Mouse (Mus musculus) heart, embryonic 11.5 days (tissue): Measurements from ENCODE around the gene Med13l. TPM values are rescaled to one million over a fixed set of nuclear protein-coding genes. Genes with fewer than 3 reads are reported as not detected.

Source experiments
- ATAC-seq: fragments of 200-750 bp; cut with Nextera tagmentation; replicated peaks from 2 replicates; pipeline ENCODE4 v1.8.0; 2017; ENCODE audit warnings: moderate library complexity; ENCODE audit not compliant: insufficient number of reproducible peaks, low FRiP score, low TSS enrichment
- H3K27ac ChIP-seq: fragments of 300-500 bp; sonication (generic); 2 replicates; pipeline ENCODE4 v1.5.1; 2014; ENCODE audit warnings: mild to moderate bottlenecking, low read depth, low read length
- H3K27me3 ChIP-seq: fragments of 300-500 bp; sonication (generic); 2 replicates; pipeline ENCODE4 v1.6.1; 2014; ENCODE audit warnings: mild to moderate bottlenecking, low read length, mixed read lengths; ENCODE audit not compliant: control insufficient read depth, insufficient read depth
- H3K36me3 ChIP-seq: fragments of 300-500 bp; sonication (generic); 2 replicates; pipeline ENCODE4 v1.6.1; 2014; ENCODE audit warnings: mild to moderate bottlenecking, low read length, moderate library complexity, mixed read lengths; ENCODE audit not compliant: control insufficient read depth, insufficient read depth
- H3K4me1 ChIP-seq: fragments of 300-500 bp; sonication (generic); 2 replicates; pipeline ENCODE4 v1.6.1; 2014; ENCODE audit warnings: low read length; ENCODE audit not compliant: control insufficient read depth, insufficient read depth
- H3K4me2 ChIP-seq: fragments of 300-500 bp; sonication (generic); 2 replicates; pipeline ENCODE4 v1.6.1; 2014; ENCODE audit warnings: mild to moderate bottlenecking, moderate library complexity
- H3K4me3 ChIP-seq: fragments of 300-500 bp; sonication (generic); 2 replicates; pipeline ENCODE4 v1.5.1; 2014; ENCODE audit warnings: low read depth, low read length
- H3K9ac ChIP-seq: fragments of 300-500 bp; sonication (generic); 2 replicates; pipeline ENCODE4 v1.6.1; 2014; ENCODE audit warnings: mild to moderate bottlenecking, low read depth, low read length, moderate library complexity
- H3K9me3 ChIP-seq: fragments of 300-500 bp; sonication (generic); replicated peaks from 2 replicates; pipeline ENCODE4 v1.6.1; 2016; ENCODE audit warnings: low read length; ENCODE audit not compliant: control insufficient read depth
- WGBS: fragments of 180-500 bp; shearing (Covaris S2); extraction: QIAGEN DNeasy Blood & Tissue Kit; methylation state at CpG from one replicate; pipeline ENCODE4 v1.1.7; 2014; ENCODE audit not compliant: insufficient replicate concordance; 5-methylcytosine and 5-hydroxymethylcytosine counted together
- polyA plus RNA-seq: library from polyadenylated mRNA; unstranded; fragments of >200 nt; fragmentation: Nextera tagmentation; extraction: Ambion mirVana; gene quantifications from 2 replicates; pipeline ENCODE4 v1.2.1, GENCODE M21; 2014

Gene Med13l
- polyA plus RNA-seq, 1 experiment from 2014 or later, result 9.7 TPM

- H3K36me3 ChIP-seq, result no peaks in the 10 kb centered on the region
- no peaks in the 10 kb centered on the region for H3K4me1 ChIP-seq
- no peak overlapping the region for H3K27ac ChIP-seq
- ATAC-seq, result no peak
- H3K9ac ChIP-seq, result no peak overlapping the region
- no peak overlapping the region for H3K4me3 ChIP-seq
- no peak overlapping the region for H3K4me2 ChIP-seq
- H3K9me3 ChIP-seq, result no peaks in the 10 kb centered on the region
- H3K27me3 ChIP-seq, result peaks cover 12% of the 10 kb centered on the region
- 68% methylated on average over 3 of the region's 3 CpGs for WGBS
These were observed 221.7 kb downstream of the Med13l start for GRCm38 (mm10) chr5:118782139-118782538.

GRCm38 (mm10) chr5:118789226-118789625 lies 228.7 kb downstream of the Med13l start:
- ATAC-seq, result no peak
- no peak overlapping the region for H3K9ac ChIP-seq
- 85% methylated on average over 11 of the region's 11 CpGs for WGBS
- H3K36me3 ChIP-seq, result no peaks in the 10 kb centered on the region
- H3K4me2 ChIP-seq, result no peak overlapping the region
- H3K4me3 ChIP-seq, result no peak overlapping the region
- H3K27ac ChIP-seq, result no peak overlapping the region
- H3K27me3 ChIP-seq, result no peaks in the 10 kb centered on the region
- H3K9me3 ChIP-seq, result no peaks in the 10 kb centered on the region
- no peaks in the 10 kb centered on the region for H3K4me1 ChIP-seq

GRCm38 (mm10) chr5:118789776-118790175 lies 229.3 kb downstream of the Med13l start:
- Histone ChIP-seq H3K27ac (no peak overlapping the region), H3K9ac (no peak overlapping the region), H3K4me3 (no peak overlapping the region), H3K36me3 (no peaks in the 10 kb centered on the region), H3K9me3 (no peaks in the 10 kb centered on the region), H3K27me3 (no peaks in the 10 kb centered on the region), H3K4me2 (no peak overlapping the region), H3K4me1 (no peaks in the 10 kb centered on the region)
- ATAC-seq, result no peak
- 76% methylated on average over 9 of the region's 9 CpGs for WGBS

- no peak overlapping the region for H3K4me3 ChIP-seq
- 87% methylated on average over 11 of the region's 11 CpGs for WGBS
- no peak for ATAC-seq
These were observed 237.3 kb downstream of the Med13l start for GRCm38 (mm10) chr5:118797811-118798210.

GRCm38 (mm10) chr5:118801592-118801991 lies 241.1 kb downstream of the Med13l start:
- H3K9me3 ChIP-seq, result no peaks in the 10 kb centered on the region
- H3K36me3 ChIP-seq, result no peaks in the 10 kb centered on the region
- no peak for ATAC-seq
- H3K27ac ChIP-seq, result no peak overlapping the region
- H3K27me3 ChIP-seq, result peaks cover 2% of the 10 kb centered on the region; the same call in 1 of the 2 replicates
- no peak overlapping the region for H3K4me3 ChIP-seq
- no peak overlapping the region for H3K9ac ChIP-seq
- H3K4me2 ChIP-seq, result no peak overlapping the region
- H3K4me1 ChIP-seq, result no peaks in the 10 kb centered on the region
- WGBS, result 50% methylated on average over 5 of the region's 5 CpGs

More at GRCm38 (mm10) chr5:118797811-118798210, 237.3 kb downstream of the Med13l start:
- Histone ChIP-seq H3K4me2 (no peak overlapping the region), H3K27ac (no peak overlapping the region), H3K27me3 (no peaks in the 10 kb centered on the region), H3K36me3 (no peaks in the 10 kb centered on the region), H3K4me1 (no peaks in the 10 kb centered on the region), H3K9ac (no peak overlapping the region), H3K9me3 (no peaks in the 10 kb centered on the region)

- no peaks in the 10 kb centered on the region for H3K4me1 ChIP-seq
- ATAC-seq, result no peak
- 85% methylated on average over 7 of the region's 7 CpGs for whole genome bisulfite sequencing
These were observed 241.6 kb downstream of the Med13l start for GRCm38 (mm10) chr5:118802036-118802435.

GRCm38 (mm10) chr5:118808946-118809345 lies 248.5 kb downstream of the Med13l start:
- no peak overlapping the region for H3K9ac ChIP-seq
- H3K4me3 ChIP-seq, result no peak overlapping the region
- no peak for ATAC-seq
- H3K27ac ChIP-seq, result no peak overlapping the region
- no peaks in the 10 kb centered on the region for H3K9me3 ChIP-seq
- no peaks in the 10 kb centered on the region for H3K27me3 ChIP-seq
- H3K36me3 ChIP-seq, result no peaks in the 10 kb centered on the region
- no peak overlapping the region for H3K4me2 ChIP-seq
- 79% methylated on average over 12 of the region's 12 CpGs for WGBS
- peaks cover 12% of the 10 kb centered on the region for H3K4me1 ChIP-seq

More at GRCm38 (mm10) chr5:118802036-118802435, 241.6 kb downstream of the Med13l start:
- Histone ChIP-seq H3K4me3 (no peak overlapping the region), H3K27ac (no peak overlapping the region), H3K9ac (no peak overlapping the region), H3K36me3 (no peaks in the 10 kb centered on the region), H3K9me3 (no peaks in the 10 kb centered on the region), H3K4me2 (no peak overlapping the region), H3K27me3 (peaks cover 2% of the 10 kb centered on the region; the same call in 1 of the 2 replicates)

- H3K27ac ChIP-seq, result no peak overlapping the region
- H3K9me3 ChIP-seq, result no peaks in the 10 kb centered on the region
- no peak overlapping the region for H3K9ac ChIP-seq
- H3K4me2 ChIP-seq, result no peak overlapping the region
- H3K36me3 ChIP-seq, result no peaks in the 10 kb centered on the region
- no peak for ATAC-seq
- H3K27me3 ChIP-seq, result no peaks in the 10 kb centered on the region
- 74% methylated on average over 5 of the region's 5 CpGs for WGBS
- no peak overlapping the region for H3K4me3 ChIP-seq
- H3K4me1 ChIP-seq, result peaks cover 12% of the 10 kb centered on the region
These were observed 249.1 kb downstream of the Med13l start for GRCm38 (mm10) chr5:118809588-118809987.

GRCm38 (mm10) chr5:118811690-118812089 lies 251.2 kb downstream of the Med13l start:
- H3K4me2 ChIP-seq, result no peak overlapping the region
- no peaks in the 10 kb centered on the region for H3K9me3 ChIP-seq
- no peak overlapping the region for H3K27ac ChIP-seq
- no peaks in the 10 kb centered on the region for H3K36me3 ChIP-seq
- ATAC-seq, result no peak
- H3K27me3 ChIP-seq, result peaks cover 4% of the 10 kb centered on the region; the same call in 1 of the 2 replicates
- no peak overlapping the region for H3K4me3 ChIP-seq
- no peak overlapping the region for H3K9ac ChIP-seq
- peaks cover 12% of the 10 kb centered on the region for H3K4me1 ChIP-seq
- WGBS, result 49% methylated on average over 5 of the region's 5 CpGs
